In the genomic region with DNA sequence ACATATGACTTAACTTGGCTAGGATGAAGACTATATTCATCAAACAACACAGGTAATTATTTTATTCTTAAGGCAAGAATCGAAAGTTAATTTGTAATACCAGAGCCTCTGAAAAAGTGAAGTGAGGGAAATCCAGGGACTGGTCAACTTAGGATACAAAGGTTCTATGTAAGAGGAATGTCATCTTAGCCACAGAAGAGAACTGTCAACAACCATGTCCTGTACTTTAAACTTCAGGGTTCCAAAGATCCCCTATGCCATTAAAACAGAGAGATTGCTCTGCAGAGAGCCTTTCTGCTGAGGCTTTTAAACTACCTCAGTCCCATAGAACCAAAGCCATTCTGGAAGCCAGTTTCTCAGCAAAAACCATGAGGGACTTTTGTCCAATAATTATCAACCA, we compare ENCODE assay signal across 28 mouse cellular contexts.
"Had no signal": no experiment of that assay in that cellular context is flagged by ENCODE, and none has a peak within 500 bp of the region (broad histone marks: within the 10 kb centered on the region; RNA-seq: fewer than 3 reads in every experiment).

No protein-coding gene starts in this region.

- DNase-seq: cerebellum, adult 2 months; cerebellum, adult 8-10 months; cerebellum, adult 9-10 months; cerebellum, adult 9-11 months; cerebellum, postnatal 10 days; cerebellum, postnatal 14 days; cerebellum, postnatal 25 days; cerebellum, postnatal 36 days; embryo, embryonic 11 days; forebrain, postnatal 0 days; gastrocnemius, adult 2 months; gastrocnemius, postnatal 10 days; gastrocnemius, postnatal 14 days; gastrocnemius, postnatal 25 days; gastrocnemius, postnatal 36 days; heart, adult 11 months; heart, adult 18-20 months had no signal

- H3K4me2 ChIP-seq: embryonic facial prominence, embryonic 12.5 days; embryonic facial prominence, embryonic 13.5 days; embryonic facial prominence, embryonic 15.5 days; forebrain, embryonic 12.5 days; forebrain, embryonic 13.5 days; forebrain, embryonic 15.5 days had no signal

- H3K4me1 ChIP-seq: embryonic facial prominence, embryonic 10.5 days; embryonic facial prominence, embryonic 12.5 days; embryonic facial prominence, embryonic 13.5 days; embryonic facial prominence, embryonic 15.5 days; forebrain, embryonic 10.5 days; forebrain, embryonic 12.5 days; forebrain, embryonic 13.5 days; forebrain, embryonic 15.5 days had no signal

- H3K9ac ChIP-seq: embryonic facial prominence, embryonic 12.5 days; embryonic facial prominence, embryonic 13.5 days; embryonic facial prominence, embryonic 15.5 days; forebrain, embryonic 12.5 days; forebrain, embryonic 13.5 days; forebrain, embryonic 15.5 days; forebrain, postnatal 0 days had no signal

- H3K27ac ChIP-seq: embryonic facial prominence, embryonic 10.5 days; embryonic facial prominence, embryonic 12.5 days; embryonic facial prominence, embryonic 13.5 days; embryonic facial prominence, embryonic 15.5 days; forebrain, embryonic 10.5 days; forebrain, embryonic 12.5 days; forebrain, embryonic 13.5 days; forebrain, embryonic 15.5 days; gastrocnemius, adult 2 months had no signal

- H3K4me3 ChIP-seq: embryonic facial prominence, embryonic 10.5 days; embryonic facial prominence, embryonic 12.5 days; embryonic facial prominence, embryonic 13.5 days; embryonic facial prominence, embryonic 15.5 days; erythroblast, embryonic 14.5 days; forebrain, embryonic 10.5 days; forebrain, embryonic 12.5 days; forebrain, embryonic 13.5 days; forebrain, embryonic 15.5 days; gastrocnemius, adult 2 months had no signal

- H3K36me3 ChIP-seq: embryonic facial prominence, embryonic 15.5 days had no signal

- H3K27me3 ChIP-seq: embryonic facial prominence, embryonic 12.5 days; embryonic facial prominence, embryonic 13.5 days; embryonic facial prominence, embryonic 15.5 days; forebrain, embryonic 12.5 days; forebrain, embryonic 13.5 days; forebrain, embryonic 15.5 days had no signal

- ATAC-seq: forebrain, embryonic 13.5 days; forebrain, embryonic 14.5 days; forebrain, embryonic 15.5 days; forebrain, embryonic 16.5 days; forebrain, postnatal 0 days had no signal

- H3K9me3 ChIP-seq: embryonic facial prominence, embryonic 10.5 days; embryonic facial prominence, embryonic 12.5 days; embryonic facial prominence, embryonic 13.5 days; embryonic facial prominence, embryonic 15.5 days; forebrain, embryonic 10.5 days; forebrain, embryonic 12.5 days; forebrain, embryonic 13.5 days; forebrain, embryonic 15.5 days had no signal
